Mouse (Mus musculus) heart, postnatal 0 days (tissue): Measurements from ENCODE around the gene Tnfaip3.

Experiments used
- CTCF ChIP-seq: IDR thresholded peaks from 2 replicates; pipeline ENCODE4 v1.5.1; 2016; ENCODE audit warnings: antibody characterized with exemption, control low read depth, low read depth
- EP300 ChIP-seq: IDR thresholded peaks from 2 replicates; pipeline ENCODE4 v1.6.1; 2016; ENCODE audit warnings: antibody characterized with exemption, low read depth

- TF ChIP-seq CTCF (no peak), EP300 (no peak)
These were observed 29.5 kb upstream of the Tnfaip3 start for GRCm38 (mm10) chr10:19044765-19045516.
